Mouse (Mus musculus) macrophage (primary cell): Measurements from ENCODE around the gene Alg13. TPM values are rescaled to one million over a fixed set of nuclear protein-coding genes. Genes with fewer than 3 reads are reported as not detected.

Experiments used
- H3K27ac ChIP-seq: fragments of 350-480 bp; formaldehyde crosslinking; 2 replicates; pipeline ENCODE4 v1.9.0; 2021
- H3K36me3 ChIP-seq: fragments of 350-480 bp; formaldehyde crosslinking; 2 replicates; pipeline ENCODE4 v1.9.0; 2021; ENCODE audit errors: inconsistent target
- H3K4me3 ChIP-seq: fragments of 350-480 bp; formaldehyde crosslinking; 2 replicates; pipeline ENCODE4 v1.9.0; 2021; ENCODE audit errors: inconsistent target
- H3K79me2 ChIP-seq: fragments of 350-480 bp; formaldehyde crosslinking; 2 replicates; pipeline ENCODE4 v1.9.0; 2021; ENCODE audit errors: inconsistent target
- WGBS: methylation state at CpG from one replicate; pipeline ENCODE4 v1.1.7; 2026; ENCODE audit warnings: inconsistent platforms; ENCODE audit not compliant: missing documents; 5-methylcytosine and 5-hydroxymethylcytosine counted together
- polyA plus RNA-seq: library from polyadenylated mRNA; stranded (reverse); fragments of 250-400 nt; gene quantifications from 3 replicates; pipeline ENCODE4 v1.2.4, GENCODE M21; 2018; ENCODE audit warnings: inconsistent platforms

The Alg13 gene
- polyA plus RNA-seq, 1 experiment from 2014 or later, result 6.9 TPM

- Histone ChIP-seq H3K79me2 (no peaks in the 10 kb centered on the region), H3K36me3 (no peaks in the 10 kb centered on the region), H3K27ac (no peak overlapping the region), H3K4me3 (no peak overlapping the region)
- 90% methylated on average over 5 of the region's 5 CpGs for WGBS
These were observed 90.4 kb downstream of the Alg13 start for GRCm38 (mm10) chrX:144408036-144408435.

DNA sequence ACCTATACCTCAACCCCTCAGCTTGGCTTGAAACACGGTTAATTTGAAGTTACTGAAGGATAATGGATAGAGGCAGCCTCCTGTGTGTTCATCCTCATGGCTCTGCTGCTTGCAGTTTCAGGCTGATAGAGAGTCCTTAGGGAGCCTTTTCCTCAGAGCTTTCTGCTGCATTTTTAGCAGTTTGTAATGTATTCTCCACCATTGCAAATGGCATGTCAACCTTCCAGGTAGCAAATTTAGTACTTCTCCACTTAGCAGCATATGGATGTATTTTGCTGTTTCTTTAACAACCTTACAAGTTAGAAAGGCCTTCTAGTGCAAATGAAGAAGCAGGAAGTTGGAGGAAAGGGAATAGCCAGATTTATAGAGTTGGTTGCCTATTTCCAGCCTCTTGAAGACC is 102.7 kb downstream of the Alg13 start:
- Histone ChIP-seq H3K27ac (no peak overlapping the region), H3K79me2 (no peaks in the 10 kb centered on the region), H3K4me3 (no peak overlapping the region), H3K36me3 (no peaks in the 10 kb centered on the region)
- WGBS, result 67% methylated on average over 1 of the region's 1 CpGs

DNA sequence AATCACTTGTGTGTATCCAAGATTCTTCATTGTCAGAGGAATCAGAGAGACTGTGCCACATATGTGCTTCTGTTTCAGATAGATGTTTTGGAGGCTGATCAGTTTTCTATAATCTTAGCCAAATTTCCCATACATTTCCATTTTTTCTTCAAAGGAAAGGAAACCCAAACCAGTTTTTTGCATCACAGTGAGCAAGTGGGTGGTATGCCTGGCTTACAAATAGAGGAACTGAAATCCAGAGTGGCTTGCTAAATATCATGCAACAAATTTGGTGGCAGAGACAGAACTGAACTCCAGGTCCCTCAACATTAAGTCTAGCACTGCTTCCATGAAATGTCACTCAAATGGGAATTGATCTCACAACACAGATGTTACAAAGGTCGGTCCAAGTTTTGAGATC is 103.5 kb downstream of the Alg13 start:
- Histone ChIP-seq H3K27ac (no peak overlapping the region), H3K36me3 (no peaks in the 10 kb centered on the region), H3K4me3 (no peak overlapping the region), H3K79me2 (no peaks in the 10 kb centered on the region)
- WGBS, result 40% methylated on average over 1 of the region's 1 CpGs

GRCm38 (mm10) chrX:144423848-144424247 is 106.2 kb downstream of the Alg13 start:
- Histone ChIP-seq H3K4me3 (no peak overlapping the region), H3K27ac (no peak overlapping the region), H3K36me3 (no peaks in the 10 kb centered on the region), H3K79me2 (no peaks in the 10 kb centered on the region)
- WGBS, result 83% methylated on average over 3 of the region's 3 CpGs

Other genes starting within 250 kb of the Alg13 start
- gene A730046J19Rik, start 164.1 kb upstream of the Alg13 start, polyA plus RNA-seq, result not detected in 3 replicates
- gene Trpc5os, start 138.8 kb downstream of the Alg13 start, polyA plus RNA-seq, result not detected in 3 replicates